Mouse (Mus musculus) hindbrain, embryonic 13.5 days (tissue): Measurements from ENCODE around the gene Rai14. TPM values are rescaled to one million over a fixed set of nuclear protein-coding genes. Genes with fewer than 3 reads are reported as not detected.
"Not testable (repeated sequence)": the region's sequence is repeated elsewhere in the genome, so short reads cannot be mapped to it uniquely, and the experiment has no call there.

Experiments
- ATAC-seq: fragments of 200-750 bp; cut with Nextera tagmentation; 2 replicates; pipeline ENCODE4 v1.8.0; 2017; ENCODE audit warnings: moderate TSS enrichment; ENCODE audit not compliant: low FRiP score
- H3K27ac ChIP-seq: fragments of 300-500 bp; sonication (generic); 2 replicates; pipeline ENCODE4 v1.5.1; 2015; ENCODE audit warnings: inconsistent platforms, mild to moderate bottlenecking, moderate library complexity
- H3K27me3 ChIP-seq: fragments of 300-500 bp; sonication (generic); 2 replicates; pipeline ENCODE4 v1.6.1; 2015; ENCODE audit warnings: mild to moderate bottlenecking, inconsistent platforms
- H3K36me3 ChIP-seq: fragments of 300-500 bp; sonication (generic); 2 replicates; pipeline ENCODE4 v1.6.1; 2015; ENCODE audit warnings: mild to moderate bottlenecking, inconsistent platforms
- H3K4me1 ChIP-seq: fragments of 300-500 bp; sonication (generic); replicated peaks from 2 replicates; pipeline ENCODE4 v1.6.1; 2015; ENCODE audit warnings: inconsistent platforms
- H3K4me2 ChIP-seq: fragments of 300-500 bp; sonication (generic); 2 replicates; pipeline ENCODE4 v1.6.1; 2015; ENCODE audit warnings: inconsistent platforms, mild to moderate bottlenecking, moderate library complexity
- H3K4me3 ChIP-seq: fragments of 300-500 bp; sonication (generic); 2 replicates; pipeline ENCODE4 v1.5.1; 2015; ENCODE audit warnings: mild to moderate bottlenecking, inconsistent platforms
- H3K9ac ChIP-seq: fragments of 300-500 bp; sonication (generic); 2 replicates; pipeline ENCODE4 v1.6.1; 2015; ENCODE audit warnings: mild to moderate bottlenecking, inconsistent platforms
- H3K9me3 ChIP-seq: fragments of 300-500 bp; sonication (generic); 2 replicates; pipeline ENCODE4 v1.6.1; 2016; ENCODE audit warnings: inconsistent platforms
- WGBS: fragments of 180-500 bp; shearing (Covaris S2); methylation state at CpG from one replicate; pipeline ENCODE4 v1.1.7; 2015; 5-methylcytosine and 5-hydroxymethylcytosine counted together
- polyA plus RNA-seq: library from polyadenylated mRNA; unstranded; fragments of >200 nt; fragmentation: Nextera tagmentation; extraction: Ambion mirVana; gene quantifications from 2 replicates; pipeline ENCODE4 v1.2.1, GENCODE M21; 2015

Rai14 gene
- polyA plus RNA-seq, 1 experiment from 2014 or later, result 19.1 TPM

DNA sequence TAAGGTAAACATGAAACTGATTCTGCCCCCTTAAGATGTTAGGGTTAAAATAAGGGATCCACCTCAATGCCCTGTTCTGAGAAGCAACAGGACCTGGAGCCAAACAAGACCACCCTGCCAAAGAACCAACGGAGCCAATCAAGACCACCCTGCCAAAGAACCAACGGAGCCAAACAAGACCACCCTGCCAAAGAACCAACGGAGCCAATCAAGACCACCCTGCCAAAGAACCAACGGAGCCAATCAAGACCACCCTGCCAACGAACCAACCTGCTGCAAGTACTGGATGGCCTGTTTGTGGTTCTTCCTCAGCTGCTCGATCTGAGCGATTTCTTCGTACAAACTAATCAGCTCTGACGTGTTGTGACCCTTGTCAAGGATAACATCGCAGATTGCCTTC, 181.1 kb downstream of the Rai14 start:
- ATAC-seq, H3K9ac ChIP-seq, H3K4me3 ChIP-seq, H3K9me3 ChIP-seq, H3K4me2 ChIP-seq, H3K27me3 ChIP-seq, H3K27ac ChIP-seq, H3K4me1 ChIP-seq, H3K36me3 ChIP-seq: not testable (repeated sequence)
- WGBS, result 93% methylated on average over 10 of the region's 10 CpGs

DNA sequence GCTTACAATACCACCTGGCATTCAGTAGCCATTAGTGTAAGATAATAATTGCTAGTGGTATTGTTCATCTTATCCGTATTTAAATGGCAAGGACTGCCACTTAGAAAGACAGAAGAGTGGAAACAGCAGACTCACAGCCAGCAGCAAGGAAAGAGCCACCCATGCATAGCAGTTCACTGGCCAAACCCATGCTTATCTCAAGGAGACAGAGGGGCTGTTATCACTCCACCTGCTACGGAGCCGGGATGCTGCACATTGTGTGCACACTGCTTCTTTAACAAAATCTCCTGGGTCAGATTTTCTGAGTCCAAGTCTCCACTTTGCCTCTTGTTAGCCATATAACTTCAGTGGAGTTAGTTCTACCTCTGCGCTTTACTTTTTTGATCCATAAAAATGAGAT, 183.1 kb downstream of the Rai14 start:
- Histone ChIP-seq H3K27ac (no peak overlapping the region), H3K9ac (no peak overlapping the region), H3K27me3 (no peaks in the 10 kb centered on the region), H3K4me2 (no peak overlapping the region), H3K4me3 (no peak overlapping the region), H3K9me3 (no peaks in the 10 kb centered on the region), H3K36me3 (no peaks in the 10 kb centered on the region), H3K4me1 (no peaks in the 10 kb centered on the region)
- no peak for ATAC-seq
- 86% methylated on average over 4 of the region's 4 CpGs for WGBS

DNA sequence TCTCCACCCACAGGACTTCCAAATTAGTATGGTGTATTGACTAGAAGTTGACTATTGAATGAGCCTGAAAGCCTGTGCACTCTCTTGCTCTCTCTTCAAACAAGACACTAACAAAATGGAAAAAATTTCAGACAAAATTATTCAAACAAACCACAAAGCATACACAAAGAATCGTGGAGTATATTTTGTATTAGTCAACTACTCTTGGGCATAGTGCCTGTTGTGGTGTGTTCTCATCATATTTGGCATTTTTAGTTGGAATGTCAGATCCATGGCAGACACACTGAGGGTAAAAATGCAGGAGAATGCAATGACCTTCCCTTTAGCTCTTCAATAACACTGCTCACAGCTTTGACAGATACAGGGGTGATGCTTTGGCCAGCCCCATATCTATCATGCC, 188.5 kb downstream of the Rai14 start:
- no peak overlapping the region for H3K4me2 ChIP-seq
- no peak overlapping the region for H3K4me3 ChIP-seq
- H3K4me1 ChIP-seq, result no peaks in the 10 kb centered on the region
- H3K27ac ChIP-seq, result no peak overlapping the region
- no peak for ATAC-seq
- no peaks in the 10 kb centered on the region for H3K36me3 ChIP-seq
- no peaks in the 10 kb centered on the region for H3K27me3 ChIP-seq
- H3K9me3 ChIP-seq, result no peaks in the 10 kb centered on the region
- no peak overlapping the region for H3K9ac ChIP-seq
- 81% methylated on average over 1 of the region's 1 CpGs for WGBS

Other genes with a start within 250 kb of the Rai14 start
- gene Dnajc21, start 244.1 kb downstream of the Rai14 start, polyA plus RNA-seq, result 7.8 and 9.0 TPM in 2 replicates
- gene Brix1, start 228.7 kb downstream of the Rai14 start, polyA plus RNA-seq, result 64.9 and 70.0 TPM in 2 replicates
- 26.0 and 29.4 TPM in 2 replicates for gene Rad1, start 228.6 kb downstream of the Rai14 start, polyA plus RNA-seq
- gene Ttc23l, start 156.0 kb downstream of the Rai14 start, polyA plus RNA-seq, result not detected in 2 replicates
- 3.5 and 3.7 TPM in 2 replicates for gene C1qtnf3, start 237.7 kb upstream of the Rai14 start, polyA plus RNA-seq